Mouse (Mus musculus) neural tube, embryonic 11.5 days (tissue): ENCODE results near the gene Nr6a1. TPM values are rescaled to one million over a fixed set of nuclear protein-coding genes. Genes with fewer than 3 reads are reported as not detected.
A peak's percentile ranks its signal among the peaks of the same experiment; 100 is the strongest.

ENCODE experiments used
- ATAC-seq: fragments of 200-750 bp; cut with Nextera tagmentation; 2 replicates; pipeline ENCODE4 v1.8.0; 2017; ENCODE audit warnings: moderate number of reproducible peaks, mild to moderate bottlenecking, moderate TSS enrichment, moderate library complexity; ENCODE audit not compliant: insufficient read depth, low FRiP score, low TSS enrichment
- DNase-seq: peaks from one replicate; pipeline ENCODE4 v3.0.0-alpha.2; 2015; ENCODE audit warnings: low spot score
- H3K27ac ChIP-seq: fragments of 300-500 bp; sonication (generic); 2 replicates; pipeline ENCODE4 v1.5.1; 2014; ENCODE audit warnings: low read depth, mild to moderate bottlenecking, low read length
- H3K27me3 ChIP-seq: fragments of 300-500 bp; sonication (generic); 2 replicates; pipeline ENCODE4 v1.6.1; 2014; ENCODE audit warnings: mild to moderate bottlenecking, low read length, mixed read lengths; ENCODE audit not compliant: control insufficient read depth, insufficient read depth
- H3K36me3 ChIP-seq: fragments of 300-500 bp; sonication (generic); 2 replicates; pipeline ENCODE4 v1.6.1; 2014; ENCODE audit warnings: mild to moderate bottlenecking, low read length, moderate library complexity, mixed read lengths; ENCODE audit not compliant: control insufficient read depth, insufficient read depth
- H3K4me1 ChIP-seq: fragments of 300-500 bp; sonication (generic); 2 replicates; pipeline ENCODE4 v1.6.1; 2014; ENCODE audit warnings: low read length, mixed read lengths; ENCODE audit not compliant: control insufficient read depth, insufficient read depth
- H3K4me2 ChIP-seq: fragments of 300-500 bp; sonication (generic); 2 replicates; pipeline ENCODE4 v1.6.1; 2014; ENCODE audit warnings: low read depth, mild to moderate bottlenecking, moderate library complexity
- H3K4me3 ChIP-seq: fragments of 300-500 bp; sonication (generic); 2 replicates; pipeline ENCODE4 v1.5.1; 2014; ENCODE audit warnings: low read depth, low read length
- H3K9ac ChIP-seq: fragments of 300-500 bp; sonication (generic); 2 replicates; pipeline ENCODE4 v1.6.1; 2014; ENCODE audit warnings: mild to moderate bottlenecking, low read length
- H3K9me3 ChIP-seq: fragments of 300-500 bp; sonication (generic); 2 replicates; pipeline ENCODE4 v1.6.1; 2016; ENCODE audit warnings: low read length; ENCODE audit not compliant: control insufficient read depth
- WGBS: fragments of 180-500 bp; shearing (Covaris S2); extraction: QIAGEN DNeasy Blood & Tissue Kit; methylation state at CpG from one replicate; pipeline ENCODE4 v1.1.7; 2014; 5-methylcytosine and 5-hydroxymethylcytosine counted together
- polyA plus RNA-seq: library from polyadenylated mRNA; unstranded; fragments of >200 nt; fragmentation: Nextera tagmentation; extraction: Ambion mirVana; gene quantifications from 2 replicates; pipeline ENCODE4 v1.2.1, GENCODE M21; 2014

The Nr6a1 gene
- polyA plus RNA-seq, 1 experiment from 2014 or later, result 6.4 TPM

GRCm38 (mm10) chr2:38964198-38964597, 36.7 kb upstream of the Nr6a1 start:
- ATAC-seq (0 out of 2 replicates have a peak, but pooled peaks have one; percentile 53), DNase-seq (peak; percentile 43)
- Histone ChIP-seq H3K27ac (no peak overlapping the region), H3K36me3 (no peaks in the 10 kb centered on the region), H3K4me1 (no peaks in the 10 kb centered on the region), H3K27me3 (no peaks in the 10 kb centered on the region), H3K4me3 (no peak overlapping the region), H3K4me2 (no peak overlapping the region), H3K9me3 (no peaks in the 10 kb centered on the region), H3K9ac (no peak overlapping the region)
- WGBS, result 35% methylated on average over 4 of the region's 4 CpGs

DNA sequence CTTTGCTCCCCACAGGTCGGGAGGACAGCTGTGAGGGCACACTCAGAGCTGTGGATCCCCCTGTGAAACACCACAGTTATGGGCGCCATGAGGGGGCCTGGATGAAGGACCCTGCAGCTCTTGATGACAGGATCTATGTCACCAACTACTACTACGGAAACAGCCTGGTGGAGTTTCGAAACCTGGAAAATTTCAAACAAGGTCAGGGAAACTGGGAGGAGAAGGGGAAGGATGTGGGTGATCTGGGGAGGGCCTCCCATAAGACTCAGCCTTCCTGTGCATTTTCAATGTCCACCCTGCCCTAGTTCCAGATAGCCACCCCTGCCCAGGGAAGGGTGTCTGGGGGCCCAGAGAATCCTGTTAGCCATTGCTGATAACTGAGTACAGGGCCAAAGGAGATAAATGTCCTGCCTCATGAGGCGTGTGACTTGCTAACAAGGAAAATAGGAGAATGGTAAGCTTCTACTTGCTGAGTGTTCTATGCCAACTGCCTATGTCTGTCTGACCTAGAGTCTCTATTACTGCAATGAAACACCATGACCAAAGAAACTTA, 30.3 kb upstream of the Nr6a1 start:
- no peak overlapping the region for H3K4me3 ChIP-seq
- no peak overlapping the region for H3K9ac ChIP-seq
- WGBS, result 90% methylated on average over 5 of the region's 5 CpGs
- H3K27me3 ChIP-seq, result no peaks in the 10 kb centered on the region
- H3K27ac ChIP-seq, result no peak overlapping the region
- no peaks in the 10 kb centered on the region for H3K36me3 ChIP-seq
- H3K4me2 ChIP-seq, result no peak overlapping the region
- H3K4me1 ChIP-seq, result no peaks in the 10 kb centered on the region
- no peaks in the 10 kb centered on the region for H3K9me3 ChIP-seq
- ATAC-seq (no peak), DNase-seq (no peak)

- WGBS, result 86% methylated on average over 2 of the region's 2 CpGs
- Histone ChIP-seq H3K9me3 (no peaks in the 10 kb centered on the region), H3K27ac (no peak overlapping the region), H3K36me3 (no peaks in the 10 kb centered on the region), H3K4me2 (no peak overlapping the region), H3K27me3 (no peaks in the 10 kb centered on the region), H3K4me3 (no peak overlapping the region), H3K9ac (no peak overlapping the region), H3K4me1 (no peaks in the 10 kb centered on the region)
- DNase-seq (no peak), ATAC-seq (no peak)
Measured at GRCm38 (mm10) chr2:38956062-38956461, 28.6 kb upstream of the Nr6a1 start.

GRCm38 (mm10) chr2:38953152-38953883, 25.8 kb upstream of the Nr6a1 start:
- ATAC-seq (no peak), DNase-seq (no peak)
- Histone ChIP-seq H3K36me3 (no peaks in the 10 kb centered on the region), H3K27ac (no peak overlapping the region), H3K9ac (no peak overlapping the region), H3K4me3 (no peak overlapping the region), H3K4me1 (no peaks in the 10 kb centered on the region), H3K27me3 (no peaks in the 10 kb centered on the region), H3K4me2 (no peak overlapping the region), H3K9me3 (no peaks in the 10 kb centered on the region)
- WGBS, result 76% methylated on average over 5 of the region's 5 CpGs

DNA sequence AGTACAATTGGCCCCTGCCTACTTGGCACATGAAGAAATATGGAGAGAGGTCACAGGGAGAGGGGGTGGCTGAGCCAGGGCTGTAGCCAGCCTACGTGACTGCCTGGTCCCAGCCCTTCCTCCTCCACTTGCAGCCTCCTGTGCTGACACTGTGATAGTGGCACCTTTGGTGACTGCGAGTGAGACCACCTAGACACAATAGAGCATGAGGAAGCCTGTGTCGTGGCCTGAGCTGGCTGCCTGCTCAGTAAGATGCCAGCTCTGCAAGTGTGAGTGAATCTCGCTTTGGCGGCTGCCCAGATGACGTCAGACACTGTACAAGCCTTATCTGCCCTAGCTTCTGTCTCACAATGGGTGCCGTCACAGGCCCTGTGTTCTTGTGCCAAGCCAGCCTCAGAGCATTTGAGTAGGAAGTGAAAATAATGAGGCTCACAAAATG, 22.8 kb upstream of the Nr6a1 start:
- WGBS, result 82% methylated on average over 7 of the region's 7 CpGs
- Histone ChIP-seq H3K9me3 (no peaks in the 10 kb centered on the region), H3K4me3 (no peak overlapping the region), H3K9ac (no peak overlapping the region), H3K27ac (no peak overlapping the region), H3K4me2 (no peak overlapping the region), H3K4me1 (no peaks in the 10 kb centered on the region), H3K36me3 (no peaks in the 10 kb centered on the region), H3K27me3 (no peaks in the 10 kb centered on the region)
- DNase-seq (no peak), ATAC-seq (no peak)

- Histone ChIP-seq H3K36me3 (no peaks in the 10 kb centered on the region), H3K4me1 (no peaks in the 10 kb centered on the region), H3K27me3 (no peaks in the 10 kb centered on the region), H3K27ac (no peak overlapping the region), H3K4me2 (no peak overlapping the region), H3K4me3 (no peak overlapping the region), H3K9ac (no peak overlapping the region), H3K9me3 (no peaks in the 10 kb centered on the region)
- DNase-seq (no peak), ATAC-seq (no peak)
- 80% methylated on average over 7 of the region's 7 CpGs for WGBS
Measured at GRCm38 (mm10) chr2:38947566-38947965, 20.1 kb upstream of the Nr6a1 start.

GRCm38 (mm10) chr2:38944460-38945161, 17.1 kb upstream of the Nr6a1 start:
- no peak overlapping the region for H3K9ac ChIP-seq
- DNase-seq, result no peak
- no peak overlapping the region for H3K4me3 ChIP-seq
- no peak for ATAC-seq
- no peaks in the 10 kb centered on the region for H3K4me1 ChIP-seq
- H3K36me3 ChIP-seq, result no peaks in the 10 kb centered on the region
- no peak overlapping the region for H3K4me2 ChIP-seq
- WGBS, result 73% methylated on average over 3 of the region's 3 CpGs
- H3K9me3 ChIP-seq, result no peaks in the 10 kb centered on the region
- no peaks in the 10 kb centered on the region for H3K27me3 ChIP-seq
- H3K27ac ChIP-seq, result no peak overlapping the region

DNA sequence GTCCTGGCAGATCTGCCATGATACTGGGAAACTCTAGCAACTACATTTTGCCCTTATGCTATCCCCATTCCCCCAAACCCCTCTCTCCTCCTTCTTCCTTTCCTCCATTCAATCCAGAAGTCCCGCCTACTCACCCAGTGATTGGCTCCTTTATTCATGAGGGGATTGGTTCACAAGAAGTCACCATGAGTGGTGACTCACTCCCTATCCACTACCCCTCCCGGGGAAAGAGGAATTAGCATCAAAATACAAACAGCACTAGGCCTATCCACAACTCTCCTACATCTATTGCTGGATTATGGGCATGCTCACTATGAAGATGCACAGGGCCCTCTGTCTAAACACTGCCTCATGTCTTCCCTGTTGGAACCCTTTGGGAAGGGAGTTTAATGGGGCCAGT, 16.5 kb upstream of the Nr6a1 start:
- DNase-seq (no peak), ATAC-seq (no peak)
- H3K4me1 ChIP-seq, result no peaks in the 10 kb centered on the region
- no peak overlapping the region for H3K9ac ChIP-seq
- 44% methylated on average over 2 of the region's 2 CpGs for WGBS
- no peak overlapping the region for H3K4me3 ChIP-seq
- no peaks in the 10 kb centered on the region for H3K9me3 ChIP-seq
- H3K36me3 ChIP-seq, result no peaks in the 10 kb centered on the region
- H3K27me3 ChIP-seq, result no peaks in the 10 kb centered on the region
- no peak overlapping the region for H3K4me2 ChIP-seq
- no peak overlapping the region for H3K27ac ChIP-seq

DNA sequence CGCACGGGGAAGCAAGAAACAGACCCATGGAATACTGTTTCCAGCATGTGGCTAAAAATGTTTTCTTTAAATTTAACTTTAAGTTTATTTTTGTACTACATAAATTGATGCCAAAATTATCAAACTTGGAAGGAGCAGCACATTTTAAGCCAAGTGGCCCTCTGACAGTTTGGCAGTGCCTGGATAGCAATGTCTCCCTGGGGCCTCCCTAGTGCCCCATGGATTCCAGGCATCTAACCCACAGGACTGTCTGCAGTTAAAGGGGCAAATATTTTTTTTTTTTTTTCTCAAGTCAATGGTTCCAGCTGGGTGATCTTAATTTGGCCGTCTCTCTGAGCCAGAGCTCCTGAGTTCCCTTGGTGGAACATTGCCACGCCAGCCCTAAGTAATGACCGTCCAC, 15.7 kb upstream of the Nr6a1 start:
- Histone ChIP-seq H3K4me1 (no peaks in the 10 kb centered on the region), H3K4me2 (no peak overlapping the region), H3K27ac (no peak overlapping the region), H3K36me3 (no peaks in the 10 kb centered on the region), H3K4me3 (no peak overlapping the region), H3K27me3 (no peaks in the 10 kb centered on the region), H3K9me3 (no peaks in the 10 kb centered on the region), H3K9ac (no peak overlapping the region)
- no peak for ATAC-seq
- WGBS, result 87% methylated on average over 5 of the region's 5 CpGs
- no peak for DNase-seq
